Mouse (Mus musculus) lung, adult 10 weeks (tissue): ENCODE data around the gene Slain2. TPM values are rescaled to one million over a fixed set of nuclear protein-coding genes. Genes with fewer than 3 reads are reported as not detected.

ENCODE experiments used
- polyA plus RNA-seq: library from polyadenylated mRNA; stranded (reverse); fragments of 350-450 nt; fragmentation: Illumina TruSeq; extraction: RNeasy Lipid Tissue Mini Kit (QIAGEN cat#74804); gene quantifications from one replicate; pipeline ENCODE4 v1.2.3, GENCODE M21; 2014; ENCODE audit warnings: low read depth, low replicate concordance; ENCODE audit not compliant: insufficient read depth

The Slain2 gene
- polyA plus RNA-seq: 23.6 TPM

DNA sequence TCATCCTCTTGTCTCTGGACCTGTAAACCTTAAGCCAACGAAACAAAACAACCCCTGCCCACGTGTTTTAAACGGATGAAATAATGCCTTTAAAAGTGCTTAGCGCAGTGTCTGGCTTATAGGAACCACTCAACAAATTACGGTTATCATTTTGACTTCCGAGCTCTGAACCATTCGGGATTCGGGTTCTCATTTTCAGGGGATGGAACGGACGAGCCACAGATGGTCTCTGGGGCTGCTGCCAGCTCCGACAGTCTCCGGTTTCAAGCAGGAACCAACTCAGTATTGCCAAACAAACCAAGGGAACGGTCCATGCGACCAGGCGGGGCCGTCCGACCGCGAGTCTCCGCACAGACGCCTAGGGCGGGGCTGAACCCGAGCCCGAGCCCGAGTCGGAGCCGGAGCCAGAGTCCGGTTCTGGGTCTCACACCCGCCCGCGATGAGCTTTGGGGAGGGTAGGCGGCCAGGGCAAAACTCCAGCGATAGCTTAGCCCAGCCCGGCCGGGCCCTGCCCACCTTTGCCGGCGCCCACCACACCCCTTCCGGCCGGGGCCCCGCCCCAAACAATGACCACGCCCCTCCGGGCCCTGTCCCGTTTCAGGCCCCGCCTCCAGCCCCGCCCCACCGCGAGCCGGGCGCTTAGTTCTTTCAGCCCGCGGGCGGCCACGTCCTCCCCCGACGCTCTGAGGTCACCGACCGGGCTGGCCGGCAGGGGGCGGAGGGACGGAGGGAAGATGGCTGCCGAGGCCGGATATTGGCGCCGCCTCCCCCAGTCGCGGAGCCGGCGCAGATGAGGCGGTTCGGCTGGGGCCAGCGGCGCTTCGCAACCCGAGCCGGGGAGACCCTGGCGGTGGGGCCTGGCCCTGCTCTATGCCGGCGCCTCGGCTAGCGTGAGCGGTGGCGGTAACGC is at the start of gene Slain2:
Gene Slain2 (plus strand): TSS at position 657 of the 910 bp plus-strand sequence.

DNA sequence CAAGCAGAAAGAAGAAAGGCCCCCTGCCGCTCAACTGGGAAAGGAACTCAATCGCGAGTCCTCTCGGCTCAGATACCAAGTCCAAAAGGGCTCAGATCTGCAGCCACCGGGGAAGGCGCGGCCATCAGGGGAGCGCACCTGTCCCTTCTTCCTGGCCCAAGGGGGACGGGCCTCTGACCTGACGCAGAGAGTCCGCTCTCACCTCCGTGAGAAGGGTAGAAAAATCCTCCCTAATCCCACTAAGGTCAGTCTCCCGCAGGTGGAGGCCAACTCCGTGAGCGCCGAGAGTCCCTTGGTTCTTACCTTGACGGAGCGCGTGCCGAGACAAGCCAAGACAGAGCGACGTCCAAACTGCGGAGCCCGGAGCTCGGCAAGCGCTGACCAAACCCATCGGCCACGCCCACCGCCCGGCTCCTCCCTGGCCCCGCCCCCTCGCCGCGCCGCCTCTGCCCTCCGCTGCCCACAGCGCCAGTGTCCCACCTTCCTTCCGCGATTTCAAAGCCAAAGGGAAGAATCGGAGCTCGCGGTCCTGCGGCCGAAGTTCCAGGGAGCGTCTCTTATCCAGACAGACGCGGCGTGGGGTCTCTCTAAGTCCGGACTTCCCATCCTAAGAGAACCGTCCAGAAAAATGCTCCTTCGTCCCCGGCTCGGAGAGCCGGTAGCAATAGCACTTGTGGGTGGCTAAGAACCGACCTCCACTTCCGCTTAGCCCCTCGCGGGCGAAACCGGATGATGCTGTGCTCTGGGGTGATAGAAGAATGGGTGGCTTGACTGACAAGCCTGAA is 45.8 kb upstream of the Slain2 start, which contains the start of gene Tec:
Gene Tec (minus strand): TSS at position 393 of the 785 bp plus-strand sequence.

DNA sequence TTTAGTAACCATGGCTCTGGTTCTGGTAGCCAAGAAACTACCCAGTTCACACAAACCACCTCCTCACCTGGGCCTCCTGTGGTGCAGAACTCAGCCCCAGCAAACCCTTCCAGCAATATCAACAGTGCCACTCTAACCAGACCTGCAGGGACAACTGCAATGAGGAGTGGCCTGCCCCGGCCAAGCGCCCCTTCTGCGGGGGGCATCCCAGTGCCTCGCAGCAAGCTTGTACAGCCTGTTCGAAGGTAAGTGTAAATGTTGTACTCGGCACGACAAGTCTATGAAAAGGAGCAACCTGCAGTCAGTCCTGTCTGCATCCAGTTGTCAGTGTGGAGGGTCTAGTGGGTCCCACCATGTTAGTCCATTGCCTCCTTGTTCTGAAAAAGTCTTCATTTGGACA is 60.5 kb downstream of the Slain2 start, which contains the start of gene Gm10135:
Gene Gm10135 (minus strand): TSS at position 101 of the 400 bp plus-strand sequence.

DNA sequence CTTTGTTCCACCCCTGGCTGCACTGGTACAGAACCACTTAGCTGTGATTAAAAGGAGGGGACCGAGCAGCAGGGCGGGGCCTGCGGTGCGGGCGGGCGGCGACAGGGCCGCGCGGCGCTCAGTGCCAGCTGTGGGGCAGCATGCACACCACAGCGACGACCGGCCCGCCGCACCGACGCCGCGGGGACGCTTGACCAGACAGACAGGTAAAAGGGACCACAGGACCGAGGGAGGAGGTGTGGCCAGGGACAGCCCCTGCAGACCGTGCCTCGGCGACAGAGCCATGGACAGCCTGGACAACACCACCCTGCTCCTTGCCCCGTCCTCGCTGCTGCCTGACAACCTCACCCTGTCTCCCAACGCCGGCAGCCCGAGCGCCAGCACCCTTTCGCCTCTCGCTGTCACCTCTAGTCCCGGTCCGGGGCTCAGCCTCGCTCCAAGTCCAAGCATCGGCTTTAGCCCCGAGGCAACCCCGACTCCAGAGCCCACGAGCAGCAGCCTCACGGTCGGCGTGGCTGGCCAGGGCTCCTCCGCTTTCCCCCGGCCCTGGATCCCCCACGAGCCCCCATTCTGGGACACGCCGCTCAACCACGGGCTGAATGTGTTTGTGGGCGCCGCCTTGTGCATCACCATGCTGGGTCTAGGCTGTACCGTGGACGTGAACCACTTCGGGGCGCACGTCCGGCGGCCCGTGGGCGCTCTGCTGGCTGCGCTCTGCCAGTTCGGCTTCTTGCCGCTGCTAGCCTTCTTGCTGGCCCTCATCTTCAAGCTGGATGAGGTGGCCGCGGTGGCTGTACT is 92.9 kb downstream of the Slain2 start, which contains the start of gene Slc10a4:
Gene Slc10a4 (plus strand): TSS at position 100 of the 798 bp plus-strand sequence.

Other genes starting within 250 kb of the Slain2 start
- gene Txk, start 161.5 kb upstream of the Slain2 start, polyA plus RNA-seq: 1.7 TPM
- gene Tec, start 45.8 kb upstream of the Slain2 start, polyA plus RNA-seq: 7.8 TPM
- not detected for gene Gm10135, start 60.4 kb downstream of the Slain2 start, polyA plus RNA-seq
- not detected for gene Slc10a4, start 92.6 kb downstream of the Slain2 start, polyA plus RNA-seq